Mouse (Mus musculus) adrenal gland, postnatal 36 days (tissue): ENCODE data around the gene Tas1r1. TPM values are rescaled to one million over a fixed set of nuclear protein-coding genes. Genes with fewer than 3 reads are reported as not detected.
A peak's percentile ranks its signal among the peaks of the same experiment; 100 is the strongest.

Experiments used
- DNase-seq, 2 experiments: peaks; one replicate each; pipeline ENCODE4 v3.0.0; 2021; ENCODE audit warnings: mixed read lengths in 1 of 2
- total RNA-seq, 2 experiments: library from RNA; stranded (reverse); gene quantifications; 2 replicates each; pipeline ENCODE4 v1.2.3; 2021

Gene Tas1r1
- total RNA-seq, 2 experiments from 2014 or later, result not detected

DNA sequence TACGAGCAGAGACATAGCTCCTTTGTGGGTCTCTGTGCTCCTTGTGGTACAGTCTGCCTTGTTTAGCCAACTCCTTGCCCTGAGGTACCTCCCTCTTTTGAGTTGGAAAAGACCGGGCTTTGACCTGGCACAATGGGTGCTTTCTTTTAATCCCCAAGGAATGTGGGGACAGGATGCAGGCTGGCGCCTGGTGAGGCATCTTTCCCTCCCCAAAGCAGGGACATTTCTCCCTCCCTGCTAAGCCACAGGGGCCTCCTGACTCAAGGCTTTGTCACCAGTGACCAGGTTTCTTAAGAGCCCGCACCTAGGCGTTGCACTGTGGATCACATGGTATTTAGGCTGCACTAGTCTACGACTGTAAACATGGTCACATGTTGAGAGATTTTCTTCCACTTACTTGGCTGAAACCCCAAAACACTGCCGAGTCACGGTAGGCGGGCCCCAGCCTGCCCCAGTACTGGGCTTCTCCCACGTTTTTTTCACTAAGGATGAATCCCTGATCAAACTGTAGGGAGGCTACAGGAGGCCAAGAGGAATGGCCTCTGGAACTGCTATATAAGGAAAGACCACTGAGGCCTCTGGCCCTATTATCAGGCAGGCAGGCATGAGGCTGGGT is 28.2 kb downstream of the Tas1r1 start:
- DNase-seq, result peak; percentile 74 to 76

DNA sequence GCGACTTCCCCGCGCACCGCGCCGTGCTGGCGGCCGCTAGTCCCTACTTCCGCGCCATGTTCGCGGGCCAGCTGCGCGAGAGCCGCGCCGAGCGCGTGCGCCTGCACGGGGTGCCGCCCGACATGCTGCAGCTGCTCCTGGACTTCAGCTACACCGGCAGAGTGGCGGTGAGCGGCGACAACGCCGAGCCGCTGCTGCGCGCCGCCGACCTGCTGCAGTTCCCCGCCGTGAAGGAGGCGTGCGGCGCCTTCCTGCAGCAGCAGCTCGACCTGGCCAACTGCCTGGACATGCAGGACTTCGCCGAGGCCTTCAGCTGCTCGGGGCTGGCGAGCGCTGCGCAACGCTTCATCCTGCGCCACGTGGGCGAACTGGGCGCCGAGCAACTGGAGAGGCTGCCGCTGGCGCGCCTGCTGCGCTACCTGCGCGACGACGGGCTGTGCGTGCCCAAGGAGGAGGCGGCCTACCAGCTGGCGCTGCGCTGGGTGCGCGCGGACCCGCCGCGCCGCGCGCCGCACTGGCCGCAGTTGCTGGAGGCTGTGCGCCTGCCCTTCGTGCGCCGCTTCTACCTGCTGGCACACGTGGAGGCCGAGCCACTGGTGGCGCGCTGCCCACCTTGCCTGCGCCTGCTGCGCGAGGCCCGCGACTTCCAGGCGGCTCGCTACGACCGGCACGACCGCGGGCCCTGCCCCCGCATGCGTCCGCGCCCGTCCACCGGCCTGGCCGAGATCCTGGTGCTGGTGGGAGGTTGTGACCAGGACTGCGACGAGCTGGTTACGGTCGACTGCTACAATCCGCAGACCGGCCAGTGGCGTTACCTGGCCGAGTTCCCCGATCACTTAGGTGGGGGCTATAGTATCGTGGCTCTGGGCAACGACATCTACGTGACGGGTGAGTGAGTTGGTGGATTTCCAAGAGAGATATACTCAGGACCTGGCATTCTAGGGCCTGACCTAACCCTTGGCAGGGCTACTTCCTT is 29.0 kb downstream of the Tas1r1 start:
- peak; percentile 73 to 74 for DNase-seq

DNA sequence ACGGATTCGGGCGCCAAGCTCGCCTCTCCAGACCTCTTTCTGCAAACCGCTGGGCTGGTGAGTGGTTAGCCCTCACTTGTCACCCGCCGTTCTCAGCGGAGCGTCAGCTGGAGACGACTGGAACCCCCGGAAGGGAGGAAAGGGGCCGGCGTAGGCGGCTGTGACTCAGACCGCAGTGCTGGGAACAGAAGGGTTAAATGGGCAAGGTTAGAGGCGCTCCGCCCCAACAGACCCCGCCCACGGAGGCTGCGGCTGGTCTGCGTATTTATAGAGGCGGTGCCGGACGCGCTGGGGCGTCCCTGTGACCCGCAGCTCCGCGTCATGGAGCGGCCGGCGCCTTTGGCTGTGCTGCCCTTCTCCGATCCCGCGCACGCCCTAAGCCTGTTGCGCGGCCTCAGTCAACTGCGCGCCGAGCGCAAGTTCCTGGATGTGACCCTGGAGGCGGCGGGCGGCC is 29.7 kb downstream of the Tas1r1 start, which contains the start of gene Klhl21:
TSS of gene Klhl21 (plus strand) at position 182 of the 454 bp plus-strand sequence.
- DNase-seq, result peak; percentile 97 to 98

DNA sequence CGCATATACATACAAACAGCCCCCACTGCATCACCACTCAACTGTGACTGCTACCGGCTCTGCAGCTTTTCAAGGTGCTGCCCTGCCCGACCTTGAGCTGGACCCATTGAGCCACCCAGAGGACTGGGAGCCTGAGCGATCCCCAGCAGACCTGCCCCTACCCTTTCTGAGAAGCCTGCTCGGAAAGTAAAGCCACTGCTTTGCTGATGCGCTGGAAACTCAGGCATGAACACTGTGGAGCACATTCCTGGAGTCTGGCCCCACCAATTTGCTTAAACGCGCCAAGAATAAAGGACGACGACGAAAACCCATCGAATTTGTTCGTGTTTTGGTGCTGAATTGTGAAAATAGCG is 30.2 kb downstream of the Tas1r1 start:
- DNase-seq, result peak in 1 of 2 experiments; percentile 33

DNA sequence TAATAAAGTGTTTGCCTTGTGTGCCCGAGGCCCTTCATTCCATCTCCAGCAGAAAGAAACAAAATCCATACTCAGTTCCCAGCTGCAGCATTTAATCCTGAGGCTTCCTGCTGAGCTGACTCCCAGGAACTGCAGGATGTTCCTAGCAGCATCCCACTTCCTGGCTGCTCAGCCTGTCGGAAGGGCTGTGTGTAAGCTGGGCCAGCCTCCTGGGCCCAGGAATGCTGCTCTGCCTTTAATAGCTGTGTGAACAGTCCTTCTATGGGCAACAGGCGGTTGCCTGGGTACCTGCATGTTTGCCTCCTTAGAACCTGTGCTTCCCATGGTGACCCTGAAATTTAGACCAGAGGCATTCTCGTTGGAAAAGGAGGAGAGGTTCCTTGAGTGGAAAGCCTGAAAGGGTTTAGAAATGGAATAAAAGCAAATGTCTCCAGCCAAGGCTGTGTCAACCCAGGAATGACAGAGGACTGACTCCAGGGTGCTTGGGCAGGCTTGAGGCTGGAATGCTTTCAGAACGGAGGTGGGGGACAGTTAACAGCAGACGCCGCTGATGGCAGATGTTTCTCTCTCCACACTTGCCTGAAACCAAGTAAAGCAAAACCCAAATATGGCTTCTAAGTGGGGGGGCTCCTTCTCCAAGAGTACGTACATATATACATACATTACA is 30.8 kb downstream of the Tas1r1 start:
- DNase-seq, result no peak

DNA sequence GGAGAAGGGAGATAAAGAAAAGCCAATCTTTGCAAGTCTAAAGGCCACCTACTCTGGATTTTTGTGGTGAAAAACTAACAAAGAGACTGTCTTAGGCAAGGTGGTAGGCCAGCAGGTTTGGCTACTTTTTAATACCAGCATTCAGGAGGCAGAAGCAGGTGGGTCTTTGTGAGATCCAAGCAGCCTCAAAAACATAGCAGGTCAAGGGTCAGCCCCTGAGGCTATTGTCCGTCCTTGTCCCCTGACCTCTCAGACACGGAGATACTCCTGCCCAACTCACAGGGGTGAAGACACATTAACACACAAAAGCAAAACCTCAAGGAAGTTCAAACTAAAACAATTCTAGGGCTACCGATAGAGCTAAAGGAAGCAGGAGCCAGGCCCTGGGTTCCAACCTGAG is 31.6 kb downstream of the Tas1r1 start:
- DNase-seq, result no peak

DNA sequence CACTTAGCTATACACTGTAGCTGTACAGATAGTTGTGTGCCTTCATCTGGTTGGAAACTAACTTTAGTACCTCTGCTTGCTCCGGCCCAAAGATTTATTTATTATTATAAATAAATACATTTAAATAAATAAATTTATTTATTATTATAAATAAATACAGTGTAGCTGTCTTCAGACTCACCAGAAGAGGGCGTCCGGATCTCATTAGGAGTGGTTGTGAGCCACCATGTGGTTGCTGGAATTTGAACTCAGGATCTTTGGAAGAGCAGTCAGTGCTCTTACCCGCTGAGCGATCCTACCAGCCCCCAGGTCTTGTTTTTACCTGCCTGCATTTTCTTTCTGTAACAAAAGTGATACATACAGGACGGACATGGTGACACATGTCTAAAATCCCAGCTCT is 32.2 kb downstream of the Tas1r1 start:
- peak in 1 of 2 experiments; percentile 50 for DNase-seq

DNA sequence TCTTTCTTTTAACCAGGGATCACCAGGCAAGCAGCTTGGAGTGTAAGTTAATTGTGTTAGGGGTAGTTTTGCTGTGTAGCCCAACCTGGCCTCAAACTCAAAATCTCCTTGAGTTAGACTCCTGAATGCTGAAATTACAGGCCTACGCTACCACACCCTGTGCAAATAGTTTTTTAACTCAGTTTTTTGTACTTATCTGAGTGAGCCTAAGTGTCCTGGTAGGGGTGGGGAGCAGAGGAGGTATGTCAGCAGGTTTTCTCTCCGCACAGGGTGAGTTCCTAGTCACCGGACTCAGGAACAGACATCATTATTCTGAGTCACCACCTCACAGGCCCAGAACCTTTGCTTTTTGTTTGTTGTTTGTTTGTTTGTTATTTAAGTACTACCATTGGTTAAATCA is 36.3 kb downstream of the Tas1r1 start:
- DNase-seq, result no peak

DNA sequence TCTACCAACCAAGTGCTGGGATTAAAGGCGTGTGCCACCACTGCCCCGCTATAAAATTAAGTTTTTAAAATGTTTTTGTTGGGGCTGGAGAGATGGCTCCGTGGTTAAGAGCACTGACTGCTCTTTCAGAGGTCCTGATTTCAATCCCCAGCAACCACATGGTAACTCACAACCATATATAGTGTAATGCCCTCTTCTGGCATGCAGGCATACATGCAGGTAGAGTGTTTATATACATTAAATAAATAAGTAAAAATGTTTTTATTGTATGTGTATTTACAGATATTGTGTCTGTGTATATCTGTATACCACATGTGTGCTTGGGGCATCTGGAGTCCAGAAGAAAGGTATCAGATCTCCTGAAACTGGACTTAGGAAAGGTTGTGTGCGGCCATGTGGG is 37.0 kb downstream of the Tas1r1 start:
- no peak for DNase-seq

DNA sequence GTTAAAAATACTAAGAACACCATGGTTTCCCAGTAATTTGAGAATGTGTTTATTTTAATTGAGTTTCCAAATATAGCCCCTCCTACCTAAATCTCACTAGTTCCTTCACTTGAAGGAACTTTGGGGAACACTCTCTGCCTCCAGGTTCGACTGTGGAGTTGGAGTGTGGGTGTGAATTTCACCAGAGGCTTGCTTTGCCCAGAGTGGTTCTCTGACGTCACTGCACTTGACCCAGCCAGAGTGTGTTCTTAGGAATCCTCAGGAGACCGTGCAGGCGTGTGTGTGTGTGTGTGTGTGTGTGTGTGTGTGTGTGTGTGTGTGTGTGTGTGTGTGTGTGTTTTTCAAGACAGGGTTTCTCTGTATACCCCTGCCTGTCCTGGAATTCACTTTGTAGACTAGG is 37.5 kb downstream of the Tas1r1 start:
- DNase-seq, result no peak

DNA sequence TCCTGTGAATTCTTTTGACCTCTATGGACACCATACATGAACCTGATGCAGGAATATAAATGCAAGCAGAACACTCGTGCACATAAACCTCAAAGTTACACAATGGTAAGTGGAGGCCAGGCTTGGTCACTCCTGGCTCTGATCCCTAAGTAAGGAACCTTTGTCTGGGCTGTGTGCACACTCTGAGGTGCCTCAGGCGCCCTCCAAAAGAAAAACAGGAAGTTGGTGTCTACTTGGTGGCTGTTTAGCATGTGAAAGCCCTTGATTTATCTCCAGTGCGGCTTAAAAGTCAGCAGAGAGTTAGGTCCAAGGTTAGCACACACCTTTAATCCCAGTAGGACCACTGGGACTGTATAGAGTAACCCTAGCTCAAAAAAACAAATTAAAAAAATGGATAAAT is 38.9 kb downstream of the Tas1r1 start:
- DNase-seq, result no peak

DNA sequence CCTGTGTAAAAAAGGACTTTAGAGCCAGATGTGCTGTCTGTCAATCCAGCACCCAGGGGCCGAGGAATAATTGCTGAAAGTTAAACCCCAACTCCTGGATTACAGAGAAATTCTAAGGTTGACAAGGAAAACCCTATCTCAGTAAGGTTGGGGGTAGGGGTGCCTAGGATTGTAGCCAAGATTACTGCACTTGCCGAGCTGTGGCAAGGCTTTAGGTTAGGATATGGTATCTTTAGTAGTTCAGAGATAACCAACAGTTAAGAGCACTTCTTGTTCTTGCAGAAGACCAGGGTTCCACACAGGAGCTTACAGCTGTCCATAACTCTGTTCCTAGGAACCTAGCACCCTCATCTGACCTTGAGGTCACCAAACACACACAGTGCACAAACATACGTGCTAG is 40.7 kb downstream of the Tas1r1 start:
- no peak for DNase-seq

DNA sequence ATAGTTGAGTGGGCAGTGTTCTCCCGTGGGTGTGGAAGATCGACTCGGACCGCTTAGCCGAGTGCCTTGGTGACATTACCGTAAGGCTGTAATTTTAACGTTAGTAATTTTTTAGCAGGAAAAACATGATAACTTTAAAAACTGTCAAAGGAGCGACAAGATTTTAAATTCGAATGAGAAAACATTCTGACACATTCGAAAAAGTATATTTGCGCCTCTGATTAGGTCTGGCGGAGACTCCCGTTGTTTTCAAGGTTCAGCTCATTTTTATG is 41.5 kb downstream of the Tas1r1 start:
- DNase-seq, result no peak

DNA sequence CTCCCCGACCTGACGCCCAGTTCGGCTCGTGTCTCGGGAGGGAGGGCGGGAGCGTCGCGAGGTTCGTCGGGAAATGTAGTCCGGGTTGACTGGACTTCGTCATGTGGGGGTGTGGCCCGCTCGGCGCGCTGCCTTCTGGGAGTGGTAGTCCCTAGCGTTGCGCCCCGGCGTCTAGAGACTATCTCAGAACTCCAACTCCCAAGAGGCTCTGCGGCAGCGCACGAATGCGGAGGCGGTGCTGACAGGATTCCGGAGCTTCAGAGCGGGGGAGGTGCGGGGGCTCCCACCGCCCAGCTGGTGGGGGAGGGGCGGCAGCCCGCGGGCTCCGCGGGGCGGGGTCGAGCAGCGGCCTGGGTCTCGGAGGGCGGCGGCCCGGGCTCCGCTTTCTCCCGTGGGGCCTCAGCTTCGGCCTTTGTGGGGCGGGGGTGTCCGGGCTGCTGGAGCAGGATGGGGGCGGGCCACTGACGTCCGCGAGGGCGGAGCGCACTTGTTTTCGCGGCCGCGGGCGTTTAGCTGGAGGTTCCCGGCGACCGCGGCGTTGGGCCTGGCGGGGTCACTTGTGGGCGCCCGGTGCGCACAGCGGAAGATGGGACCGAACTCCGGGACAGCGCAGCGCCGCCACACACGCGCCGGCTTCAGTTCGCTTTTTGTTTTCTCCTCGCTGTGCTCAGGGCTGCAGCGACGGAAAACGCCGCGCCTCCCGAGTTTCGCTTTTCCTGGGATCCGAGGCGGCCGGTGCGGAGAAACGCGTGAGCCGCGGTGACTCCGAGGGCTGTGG is 42.0 kb downstream of the Tas1r1 start, which contains the start of gene Phf13:
TSS of gene Phf13 (minus strand) at position 86 of the 778 bp plus-strand sequence.
- DNase-seq, result peak; percentile 99

DNA sequence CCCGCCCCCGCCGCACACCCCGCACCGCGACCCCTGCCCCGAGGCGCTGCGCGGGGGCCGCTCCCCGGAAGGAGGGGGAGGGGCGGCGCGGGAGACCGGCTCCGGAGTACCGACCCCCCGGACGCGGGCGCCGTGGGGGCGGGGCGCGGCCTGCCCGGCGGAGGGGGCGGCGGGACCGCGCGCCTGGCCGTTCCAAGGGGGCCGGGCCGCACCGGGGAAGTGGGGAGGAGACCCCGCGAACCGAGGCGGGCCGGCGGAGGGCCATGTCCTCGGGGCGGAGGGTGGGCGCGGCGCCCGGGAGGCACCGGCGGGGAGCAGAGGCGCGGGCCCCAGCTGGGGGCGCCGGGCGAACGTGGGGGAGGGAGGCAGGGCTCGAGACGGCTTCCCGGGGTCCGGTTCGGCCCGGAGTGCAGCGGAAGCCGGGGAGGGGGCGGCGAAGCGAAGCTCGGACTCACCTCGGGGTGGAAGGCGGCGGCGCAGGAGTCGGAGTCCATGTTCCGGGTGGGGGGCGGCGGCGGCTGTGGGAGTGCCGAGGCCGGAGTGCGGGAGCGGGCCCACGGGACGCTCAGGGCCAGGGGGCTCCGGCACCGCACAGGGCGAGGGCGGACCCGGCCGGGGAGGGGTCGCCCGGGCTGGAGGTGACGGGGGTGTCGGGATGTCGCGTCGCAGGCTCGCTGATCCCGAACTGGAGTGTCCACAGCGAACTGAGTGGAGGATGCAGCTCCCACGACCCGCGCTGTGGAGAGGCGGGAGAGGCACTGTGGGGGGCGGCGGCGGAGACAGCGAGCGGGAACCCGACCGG is 42.8 kb downstream of the Tas1r1 start:
- DNase-seq, result peak; percentile 39 to 62

DNA sequence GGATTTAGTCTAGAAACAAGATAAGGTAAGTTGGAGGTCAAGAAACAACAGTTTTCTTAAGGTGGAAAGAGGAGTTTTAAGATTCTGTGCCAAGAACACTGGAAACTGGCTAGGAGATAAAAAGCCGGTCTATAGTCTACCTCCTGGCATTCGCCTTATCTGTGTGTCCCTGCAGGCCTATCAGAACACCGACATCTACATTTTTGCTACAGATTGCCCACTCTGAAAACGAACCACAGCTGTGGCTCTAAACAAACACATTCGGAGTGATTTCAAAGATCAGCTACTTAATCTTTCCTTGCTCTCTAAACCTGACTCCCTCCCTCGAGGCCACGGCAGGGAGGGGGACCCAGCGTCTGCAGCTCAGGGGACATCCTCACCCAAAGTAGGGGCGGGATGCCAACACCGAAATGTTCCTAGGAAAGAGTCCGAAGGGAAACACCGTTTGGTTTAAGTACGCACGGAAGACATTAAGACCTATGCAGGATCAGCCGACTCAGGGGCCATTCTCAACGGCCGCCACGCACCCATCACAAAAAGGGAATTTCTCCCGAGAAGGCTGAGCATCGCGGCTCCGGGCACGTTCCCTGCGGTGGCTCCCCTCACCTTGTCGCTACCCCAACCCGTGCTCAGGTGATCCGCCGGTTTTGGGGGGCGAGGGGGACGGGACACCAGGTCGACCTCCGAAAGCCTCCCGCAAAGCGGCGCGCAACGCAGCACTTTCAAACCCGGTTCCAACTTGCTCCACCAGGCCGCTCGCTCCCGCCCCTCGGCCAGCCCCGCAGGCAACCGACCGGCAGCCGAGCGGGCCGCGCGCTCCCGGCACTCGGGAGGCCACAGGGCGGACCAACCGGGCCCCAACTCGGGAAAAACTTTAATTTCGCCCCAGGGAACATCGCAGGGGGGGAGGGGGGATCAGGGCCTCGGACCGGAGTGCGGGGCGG is 43.9 kb downstream of the Tas1r1 start:
- peak; percentile 54 to 70 for DNase-seq

DNA sequence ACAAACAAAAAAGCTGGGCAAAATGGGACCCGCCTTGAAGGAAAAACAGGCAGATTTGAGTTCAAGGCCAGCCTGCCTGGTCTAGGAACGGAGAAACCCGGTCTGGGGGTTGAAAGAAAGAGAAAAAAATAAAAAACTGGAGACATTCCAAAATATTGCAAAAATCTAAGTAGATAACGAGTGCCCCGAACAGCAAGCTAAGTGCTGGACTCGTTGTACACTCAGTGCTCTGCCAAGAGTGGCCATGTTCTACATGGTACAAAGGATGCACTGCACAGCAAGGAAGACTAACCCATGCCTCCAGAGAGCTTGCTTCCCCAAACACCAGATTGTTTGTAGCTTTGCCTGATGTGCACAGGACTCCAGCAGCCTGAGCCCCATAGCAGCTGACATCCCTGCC is 45.3 kb downstream of the Tas1r1 start:
- no peak for DNase-seq

DNA sequence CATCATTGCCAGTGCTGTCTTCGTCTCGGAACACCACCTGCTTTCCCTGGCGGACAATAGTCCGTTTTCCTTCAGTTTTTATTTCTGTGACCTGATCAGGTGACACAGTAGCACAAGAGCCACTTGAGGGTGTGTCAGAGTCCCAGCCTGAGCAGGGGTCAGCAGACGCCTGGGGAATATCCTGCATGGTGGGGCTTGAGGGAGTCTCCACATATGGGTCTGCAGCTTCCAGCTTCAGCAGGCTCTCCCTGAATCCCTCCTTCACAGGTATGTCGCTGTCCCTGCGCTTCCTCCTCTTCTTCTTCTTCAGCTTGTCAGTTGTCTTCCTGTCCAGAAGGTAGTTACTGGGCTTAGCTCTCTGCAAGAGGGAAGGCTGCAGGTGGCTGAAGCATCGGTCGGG is 46.3 kb downstream of the Tas1r1 start:
- DNase-seq, result no peak

DNA sequence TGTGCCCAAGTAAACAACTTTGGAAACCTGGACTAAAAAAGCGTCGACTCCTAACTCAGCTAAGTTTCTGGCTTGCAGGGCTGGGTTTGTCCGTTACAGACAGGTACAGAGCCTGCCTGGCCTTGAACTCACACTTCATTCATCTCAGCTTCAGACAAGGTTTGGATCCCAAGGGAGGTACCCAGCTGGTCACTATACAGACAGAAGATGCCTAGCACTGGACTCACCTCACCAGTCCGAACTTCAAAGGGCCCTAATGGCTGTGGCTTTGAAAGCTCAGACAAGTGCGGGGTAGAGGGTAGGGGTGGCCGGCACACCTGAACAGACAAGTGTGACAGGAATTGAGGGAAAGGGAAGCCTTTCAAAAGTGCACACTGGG is 49.3 kb downstream of the Tas1r1 start:
- DNase-seq, result no peak
